18 mouse cellular contexts compared by ENCODE assay signal in genomic region chr10:31352845-31353427, GRCm38 (mm10). TPM values are rescaled to one million over a fixed set of nuclear protein-coding genes. Genes with fewer than 3 reads are reported as not detected.
DNase-seq lines count a peak whose midpoint lies in the region; ATAC-seq and TF ChIP-seq lines count a peak whose summit lies in the region.
"Had no signal": no experiment of that assay in that cellular context is flagged by ENCODE, and none has a peak within 500 bp of the region (broad histone marks: within the 10 kb centered on the region; RNA-seq: fewer than 3 reads in every experiment).

No protein-coding gene starts in this region.

- no peaks in the 10 kb centered on the region for H3K4me1 ChIP-seq in hindbrain, embryonic 13.5 days (replicated peaks)
- no peaks in the 10 kb centered on the region for H3K4me1 ChIP-seq in hindbrain, embryonic 11.5 days (replicated peaks; ENCODE audit: control insufficient read depth, insufficient read depth, low read length)
- H3K4me1 ChIP-seq in hindbrain, embryonic 14.5 days (replicated peaks; ENCODE audit: control insufficient read depth, insufficient read depth, low read length) = no peaks in the 10 kb centered on the region
- no peaks in the 10 kb centered on the region for H3K4me1 ChIP-seq in midbrain, embryonic 16.5 days (ENCODE audit: control insufficient read depth, insufficient read depth, low read length)
- H3K4me1 ChIP-seq: embryonic facial prominence, embryonic 13.5 days; heart, embryonic 10.5 days had no signal

- ATAC-seq in hindbrain, embryonic 13.5 days (ENCODE audit: low FRiP score) = peak; percentile 65; the same call in 1 of the 2 replicates
- no peak for ATAC-seq in hindbrain, embryonic 11.5 days (ENCODE audit: low FRiP score)
- ATAC-seq in hindbrain, embryonic 14.5 days (ENCODE audit: low FRiP score) = peak; percentile 63; the same call in 1 of the 2 replicates
- ATAC-seq in midbrain, embryonic 16.5 days = peak; percentile 86
- ATAC-seq: forebrain, embryonic 14.5 days had no signal

- no peak overlapping the region for H3K27ac ChIP-seq in hindbrain, embryonic 13.5 days
- no peak overlapping the region for H3K27ac ChIP-seq in hindbrain, embryonic 11.5 days (ENCODE audit: low read depth, low read length)
- no peak overlapping the region for H3K27ac ChIP-seq in hindbrain, embryonic 14.5 days
- no peak overlapping the region; the same call in 1 of the 2 replicates for H3K27ac ChIP-seq in midbrain, embryonic 16.5 days (ENCODE audit: low read length)
- H3K27ac ChIP-seq: embryonic facial prominence, embryonic 13.5 days; heart, embryonic 10.5 days had no signal

- no peak overlapping the region for H3K9ac ChIP-seq in hindbrain, embryonic 13.5 days
- H3K9ac ChIP-seq in hindbrain, embryonic 11.5 days (ENCODE audit: low read depth, low read length) = no peak overlapping the region
- no peak overlapping the region for H3K9ac ChIP-seq in hindbrain, embryonic 14.5 days
- no peak overlapping the region for H3K9ac ChIP-seq in midbrain, embryonic 16.5 days (ENCODE audit: low read depth, low read length)
- H3K9ac ChIP-seq: embryonic facial prominence, embryonic 13.5 days had no signal

- 67% methylated on average over 1 of the region's 1 CpGs for WGBS in hindbrain, embryonic 13.5 days
- WGBS in hindbrain, embryonic 11.5 days = 91% methylated on average over 1 of the region's 1 CpGs
- 59% methylated on average over 1 of the region's 1 CpGs for WGBS in hindbrain, embryonic 14.5 days
- 63% methylated on average over 1 of the region's 1 CpGs for WGBS in midbrain, embryonic 16.5 days

- H3K27me3 ChIP-seq in hindbrain, embryonic 13.5 days = no peaks in the 10 kb centered on the region
- no peaks in the 10 kb centered on the region for H3K27me3 ChIP-seq in hindbrain, embryonic 11.5 days (ENCODE audit: control insufficient read depth, insufficient read depth, low read length)
- no peaks in the 10 kb centered on the region for H3K27me3 ChIP-seq in hindbrain, embryonic 14.5 days (ENCODE audit: control insufficient read depth, insufficient read depth, low read length)
- H3K27me3 ChIP-seq in midbrain, embryonic 16.5 days (ENCODE audit: control insufficient read depth, insufficient read depth, low read depth, low read length) = no peaks in the 10 kb centered on the region
- H3K27me3 ChIP-seq: embryonic facial prominence, embryonic 13.5 days had no signal

- H3K4me2 ChIP-seq in hindbrain, embryonic 13.5 days = no peak overlapping the region
- H3K4me2 ChIP-seq in hindbrain, embryonic 11.5 days (replicated peaks; ENCODE audit: low read depth, low read length) = no peak overlapping the region
- no peak overlapping the region for H3K4me2 ChIP-seq in hindbrain, embryonic 14.5 days (replicated peaks)
- H3K4me2 ChIP-seq in midbrain, embryonic 16.5 days (ENCODE audit: low read length) = no peak overlapping the region
- H3K4me2 ChIP-seq: embryonic facial prominence, embryonic 13.5 days had no signal

- H3K9me3 ChIP-seq in hindbrain, embryonic 13.5 days = no peaks in the 10 kb centered on the region
- H3K9me3 ChIP-seq in hindbrain, embryonic 11.5 days (ENCODE audit: control insufficient read depth, low read length) = no peaks in the 10 kb centered on the region
- no peaks in the 10 kb centered on the region for H3K9me3 ChIP-seq in hindbrain, embryonic 14.5 days (ENCODE audit: control insufficient read depth, low read length)
- no peaks in the 10 kb centered on the region for H3K9me3 ChIP-seq in midbrain, embryonic 16.5 days (replicated peaks; ENCODE audit: control insufficient read depth, low read length, poor library complexity, severe bottlenecking)
- H3K9me3 ChIP-seq: embryonic facial prominence, embryonic 13.5 days; heart, embryonic 10.5 days had no signal

- DNase-seq in hindbrain, embryonic 11.5 days (ENCODE audit: low spot score) = no peak
- DNase-seq in brain, embryonic 14.5 days (ENCODE audit: low read depth) = peak; percentile 59
- peak; percentile 39 for DNase-seq in hindbrain, embryonic 14.5 days (ENCODE audit: low spot score)
- DNase-seq in urinary bladder, postnatal 36 days (ENCODE audit: low spot score in 2 of 2) = no peak
- DNase-seq in spleen, postnatal 14 days (ENCODE audit: low spot score in 2 of 2) = no peak
- DNase-seq: adrenal gland, postnatal 10 days; cerebellum, adult 18-20 months; cerebellum, adult 9-11 months; cerebellum, postnatal 36 days; gastrocnemius, postnatal 36 days; heart, adult 18-20 months; heart, postnatal 10 days; heart, postnatal 4 days had no signal

- H3K4me3 ChIP-seq in hindbrain, embryonic 13.5 days = no peak overlapping the region
- no peak overlapping the region for H3K4me3 ChIP-seq in hindbrain, embryonic 11.5 days (ENCODE audit: low read depth, low read length)
- no peak overlapping the region for H3K4me3 ChIP-seq in hindbrain, embryonic 14.5 days (replicated peaks; ENCODE audit: low read length)
- no peak overlapping the region for H3K4me3 ChIP-seq in midbrain, embryonic 16.5 days (ENCODE audit: low read depth, low read length)
- H3K4me3 ChIP-seq: embryonic facial prominence, embryonic 13.5 days; heart, embryonic 10.5 days had no signal

- TF ChIP-seq POLR2A in brain, embryonic 14.5 days (IDR thresholded peaks at IDR 0.05; ENCODE audit: borderline replicate concordance, extremely low read depth, insufficient read depth, insufficient read length, poor library complexity, severe bottlenecking) = no peak

- no peak for TF ChIP-seq CTCF in brain, embryonic 14.5 days (IDR thresholded peaks at IDR 0.05; ENCODE audit: borderline replicate concordance, extremely low read depth, insufficient read depth, insufficient read length)

- H3K36me3 ChIP-seq in hindbrain, embryonic 13.5 days = no peaks in the 10 kb centered on the region
- H3K36me3 ChIP-seq in hindbrain, embryonic 11.5 days (ENCODE audit: control insufficient read depth, insufficient read depth, low read length) = no peaks in the 10 kb centered on the region
- no peaks in the 10 kb centered on the region for H3K36me3 ChIP-seq in hindbrain, embryonic 14.5 days (replicated peaks; ENCODE audit: control insufficient read depth, insufficient read depth)
- H3K36me3 ChIP-seq in midbrain, embryonic 16.5 days (ENCODE audit: control insufficient read depth, insufficient read depth, low read length) = no peaks in the 10 kb centered on the region
- H3K36me3 ChIP-seq: embryonic facial prominence, embryonic 13.5 days; heart, embryonic 10.5 days had no signal

RNA-seq across cellular contexts. Expression of gene Hddc2, which starts 39.8 kb away (rescaled TPM):
- 52.0 and 55.6 TPM in 2 replicates for polyA plus RNA-seq in hindbrain, embryonic 13.5 days (2015; fragmentation: Nextera tagmentation; extraction: Ambion mirVana)
- 61.7 and 70.4 TPM in 2 replicates for polyA plus RNA-seq in hindbrain, embryonic 11.5 days (2014; fragmentation: Nextera tagmentation; extraction: Ambion mirVana)
- 26.4 and 30.5 TPM in 2 replicates for polyA plus RNA-seq in brain, embryonic 14.5 days (2012; rRNA removed)
- 60.7 and 63.1 TPM in 2 replicates for polyA plus RNA-seq in hindbrain, embryonic 14.5 days (2014; fragmentation: Nextera tagmentation; extraction: Ambion mirVana)
- 49.2 and 56.8 TPM in 2 replicates for polyA plus RNA-seq in midbrain, embryonic 16.5 days (2015; fragmentation: Nextera tagmentation; extraction: Ambion mirVana)

Comparison
In these comparisons a context has a peak if more than half of its experiments do, and no peak if none do; other contexts are left out.
1. DNase-seq: peak in brain, embryonic 14.5 days (single experiment) and hindbrain, embryonic 14.5 days (single experiment); none in hindbrain, embryonic 11.5 days (single experiment), urinary bladder, postnatal 36 days (0 of 2) and spleen, postnatal 14 days (0 of 2).